Mouse (Mus musculus): Measurements from ENCODE around the gene Tasp1.
A peak's percentile ranks its signal among the peaks of the same experiment; 100 is the strongest.
"Not testable (repeated sequence)": the region's sequence is repeated elsewhere in the genome, so short reads cannot be mapped to it uniquely, and the experiment has no call there.

Tasp1 gene

DNA sequence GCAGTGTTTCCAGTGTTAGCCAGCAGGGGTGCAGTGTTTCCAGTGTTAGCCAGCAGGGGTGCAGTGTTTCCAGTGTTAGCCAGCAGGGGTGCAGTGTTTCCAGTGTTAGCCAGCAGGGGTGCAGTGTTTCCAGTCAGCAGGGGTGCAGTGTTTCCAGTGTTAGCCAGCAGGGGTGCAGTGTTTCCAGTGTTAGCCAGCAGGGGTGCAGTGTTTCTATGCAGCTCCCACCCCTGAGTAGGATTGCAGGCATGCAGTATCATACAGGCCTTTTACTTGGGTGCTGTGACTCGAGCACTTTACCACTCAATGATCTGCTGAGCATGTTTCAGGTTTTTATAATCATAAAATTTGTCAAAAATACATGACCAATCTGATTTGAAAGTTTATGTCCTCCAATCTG lies 76.7 kb downstream of the Tasp1 start:
- H3K27me3 ChIP-seq (ENCODE audit: control insufficient read depth, insufficient read depth, low read length, poor library complexity, severe bottlenecking); H3K36me3 ChIP-seq (ENCODE audit: control insufficient read depth, insufficient read depth, low read length, poor library complexity, severe bottlenecking): not testable (repeated sequence)
- peak; percentile 10 for DNase-seq (ENCODE audit: low read depth, low spot score)

DNA sequence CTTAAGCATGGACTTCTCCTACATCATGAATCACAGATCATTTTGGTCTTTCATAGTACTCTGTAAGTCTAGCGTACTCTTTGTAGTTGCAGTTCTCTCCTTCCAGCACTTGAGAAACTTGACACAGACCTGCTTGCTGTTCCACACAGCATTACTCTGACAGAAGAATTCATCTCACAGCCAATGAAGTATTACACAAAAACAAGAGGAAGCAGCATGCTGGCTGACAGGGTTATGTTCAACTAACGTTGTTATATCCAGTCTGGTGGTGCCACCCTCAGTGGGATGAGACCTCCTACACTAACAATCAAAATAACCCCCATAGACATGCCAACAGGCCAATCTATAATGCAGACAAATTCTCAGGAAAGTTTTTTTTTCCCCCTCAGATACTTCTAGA lies 99.2 kb downstream of the Tasp1 start:
- Histone ChIP-seq H3K36me3 (ENCODE audit: control insufficient read depth, insufficient read depth, low read length, poor library complexity, severe bottlenecking) (no peaks in the 10 kb centered on the region), H3K27me3 (ENCODE audit: control insufficient read depth, insufficient read depth, low read length, poor library complexity, severe bottlenecking) (no peaks in the 10 kb centered on the region)
- DNase-seq (ENCODE audit: low read depth, low spot score): no peak

DNA sequence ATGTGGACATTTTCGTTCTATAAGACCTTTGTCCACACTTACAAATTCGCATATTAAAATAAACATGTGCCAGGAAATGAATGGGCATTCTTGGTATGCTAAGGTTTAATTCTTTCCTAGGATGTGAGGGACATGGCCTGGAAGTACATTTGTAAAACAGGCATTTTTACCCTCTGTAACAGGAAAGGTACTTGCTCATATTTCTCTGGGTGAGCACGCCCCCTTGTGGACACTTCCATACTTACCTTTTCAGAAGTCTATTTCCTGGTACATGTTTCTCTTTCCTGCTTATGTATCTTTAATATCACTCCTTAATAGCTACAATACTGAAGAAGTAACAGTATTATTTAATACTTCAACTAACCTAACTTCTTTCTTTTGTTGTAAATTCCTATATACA lies 100.3 kb downstream of the Tasp1 start:
- DNase-seq (ENCODE audit: low read depth, low spot score): peak; percentile 58
- Histone ChIP-seq H3K27me3 (ENCODE audit: control insufficient read depth, insufficient read depth, low read length, poor library complexity, severe bottlenecking) (no peaks in the 10 kb centered on the region), H3K36me3 (ENCODE audit: control insufficient read depth, insufficient read depth, low read length, poor library complexity, severe bottlenecking) (no peaks in the 10 kb centered on the region)

DNA sequence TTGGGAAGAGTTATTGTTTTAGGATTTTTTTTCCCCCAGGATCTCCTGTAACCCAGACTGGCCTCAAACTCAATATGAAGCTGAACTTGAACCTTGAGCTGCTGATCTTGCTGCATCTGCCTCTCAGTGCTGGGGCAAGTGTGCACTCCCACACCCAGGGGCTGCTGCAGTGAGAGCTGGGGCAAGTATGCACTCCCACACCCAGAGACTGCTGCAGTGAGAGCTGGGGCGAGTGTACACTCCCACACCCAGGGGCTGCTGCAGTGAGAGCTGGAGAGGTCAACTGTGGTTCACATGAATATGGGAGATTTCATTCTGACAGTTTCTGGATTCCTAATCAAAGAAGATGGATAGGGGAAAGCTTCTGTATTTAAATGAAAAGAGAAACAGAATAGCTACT lies 117.8 kb downstream of the Tasp1 start:
- Histone ChIP-seq H3K36me3 (ENCODE audit: control insufficient read depth, insufficient read depth, low read length, poor library complexity, severe bottlenecking) (no peaks in the 10 kb centered on the region), H3K27me3 (ENCODE audit: control insufficient read depth, insufficient read depth, low read length, poor library complexity, severe bottlenecking) (no peaks in the 10 kb centered on the region)
- DNase-seq (ENCODE audit: low read depth, low spot score): no peak

DNA sequence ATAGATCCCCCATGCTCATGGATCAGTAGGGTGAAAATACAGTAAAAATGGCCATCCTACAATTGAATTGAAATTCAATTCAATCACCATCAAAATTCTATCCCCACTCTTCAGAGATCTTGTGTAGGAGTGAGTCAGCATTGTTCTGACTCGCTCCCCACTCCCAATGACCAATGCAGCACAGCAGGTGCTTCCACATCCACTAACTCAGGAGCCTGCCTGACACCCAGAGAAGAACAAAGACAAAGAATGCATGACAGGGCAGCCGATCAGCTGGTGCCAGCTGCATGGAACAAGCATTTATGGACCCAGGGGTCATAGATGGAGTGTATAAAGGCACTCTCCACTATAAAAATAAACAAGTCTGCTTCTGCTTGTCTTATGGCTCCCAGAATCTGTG lies 129.0 kb downstream of the Tasp1 start:
- no peak for DNase-seq (ENCODE audit: low read depth, low spot score)
- Histone ChIP-seq H3K27me3 (ENCODE audit: control insufficient read depth, insufficient read depth, low read length, poor library complexity, severe bottlenecking) (no peaks in the 10 kb centered on the region), H3K36me3 (ENCODE audit: control insufficient read depth, insufficient read depth, low read length, poor library complexity, severe bottlenecking) (no peaks in the 10 kb centered on the region)

DNA sequence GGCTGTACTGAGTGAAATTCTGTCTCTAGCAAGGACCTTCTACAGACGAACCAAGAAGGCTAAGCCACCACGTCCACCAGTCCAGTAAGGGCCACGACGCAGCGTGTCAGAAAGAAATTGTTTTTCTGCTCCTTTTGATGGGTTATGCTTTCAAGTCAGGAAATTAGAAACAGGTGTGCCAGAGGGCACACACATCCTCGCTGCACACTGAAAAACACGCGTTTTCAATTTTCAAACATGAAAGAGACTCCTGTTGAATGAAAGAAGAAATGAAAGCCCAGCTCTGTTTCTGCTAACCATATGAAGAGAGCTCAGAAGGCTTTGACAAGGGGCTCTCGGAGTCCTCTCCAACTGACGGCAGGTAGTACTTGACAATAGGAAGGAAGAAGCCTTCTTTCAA lies 132.0 kb downstream of the Tasp1 start:
- no peaks in the 10 kb centered on the region for H3K36me3 ChIP-seq (ENCODE audit: control insufficient read depth, insufficient read depth, low read length, poor library complexity, severe bottlenecking)
- H3K27me3 ChIP-seq (ENCODE audit: control insufficient read depth, insufficient read depth, low read length, poor library complexity, severe bottlenecking): no peaks in the 10 kb centered on the region
- DNase-seq (ENCODE audit: low read depth, low spot score): no peak

DNA sequence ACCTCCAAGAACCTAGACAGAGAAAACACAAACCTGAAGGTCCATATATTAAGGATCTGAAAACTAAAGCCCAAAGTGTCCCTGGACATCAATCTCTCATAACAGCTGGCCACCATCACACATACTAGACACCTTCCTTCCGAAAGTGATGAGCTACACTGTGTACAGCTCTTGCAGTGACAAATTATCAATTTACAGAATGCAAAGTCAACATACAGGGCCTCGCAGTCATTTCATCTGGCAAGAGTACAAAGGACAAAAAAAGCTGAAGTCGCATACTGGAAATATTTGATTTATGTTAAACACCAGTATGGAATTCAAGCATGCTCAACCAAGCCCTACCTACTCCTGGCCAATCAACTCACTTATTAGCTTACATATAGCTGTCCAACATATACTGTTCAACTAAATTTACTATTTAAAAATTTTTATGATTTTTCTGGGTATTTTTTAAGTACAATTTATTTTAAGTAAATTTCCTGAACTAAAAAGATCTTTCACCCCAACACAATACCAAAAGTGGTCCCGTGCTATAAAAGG lies 132.5 kb downstream of the Tasp1 start:
- Histone ChIP-seq H3K27me3 (ENCODE audit: control insufficient read depth, insufficient read depth, low read length, poor library complexity, severe bottlenecking) (no peaks in the 10 kb centered on the region), H3K36me3 (ENCODE audit: control insufficient read depth, insufficient read depth, low read length, poor library complexity, severe bottlenecking) (no peaks in the 10 kb centered on the region)
- no peak for DNase-seq (ENCODE audit: low read depth, low spot score)

DNA sequence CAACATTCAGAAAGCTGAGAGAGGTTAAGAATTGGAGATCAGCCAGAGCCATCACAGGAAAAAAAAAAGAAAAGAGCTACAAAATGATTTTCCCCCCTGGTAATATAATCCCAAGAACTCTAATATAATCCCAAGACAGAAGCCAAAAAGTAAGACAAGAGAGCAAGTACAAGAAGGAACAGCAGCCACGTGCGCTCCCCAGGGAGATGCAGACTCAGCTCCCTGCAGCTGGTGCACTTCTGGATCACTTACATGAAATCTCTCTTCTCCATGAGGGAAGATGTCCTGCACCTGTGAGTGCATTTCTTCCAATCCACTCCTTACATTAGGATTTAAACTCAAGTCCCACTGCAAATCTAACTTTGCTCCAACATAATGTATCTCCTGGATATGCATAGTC lies 134.4 kb downstream of the Tasp1 start:
- no peak for DNase-seq (ENCODE audit: low read depth, low spot score)
- Histone ChIP-seq H3K36me3 (ENCODE audit: control insufficient read depth, insufficient read depth, low read length, poor library complexity, severe bottlenecking) (no peaks in the 10 kb centered on the region), H3K27me3 (ENCODE audit: control insufficient read depth, insufficient read depth, low read length, poor library complexity, severe bottlenecking) (no peaks in the 10 kb centered on the region)

DNA sequence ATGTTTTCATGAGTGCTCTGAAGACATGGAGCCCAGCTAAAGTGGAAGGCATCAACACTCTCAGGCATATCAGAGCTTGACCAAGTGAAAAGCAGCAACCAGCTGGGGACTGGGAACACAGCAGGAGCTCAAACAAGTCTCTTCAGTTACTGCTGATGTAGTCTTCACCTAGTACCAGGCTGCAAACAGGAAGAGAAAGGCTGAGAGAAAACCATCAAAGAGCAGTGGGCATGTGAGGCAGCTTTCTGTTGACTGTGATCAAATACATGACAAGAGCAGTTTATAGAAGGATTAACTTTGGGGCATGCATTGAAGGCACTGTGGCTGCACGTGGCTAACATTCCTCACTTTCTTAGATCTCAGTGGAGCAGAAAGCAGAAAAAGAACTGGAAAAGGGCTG lies 141.7 kb downstream of the Tasp1 start:
- no peaks in the 10 kb centered on the region for H3K36me3 ChIP-seq (ENCODE audit: control insufficient read depth, insufficient read depth, low read length, poor library complexity, severe bottlenecking)
- DNase-seq (ENCODE audit: low read depth, low spot score): no peak
- no peaks in the 10 kb centered on the region for H3K27me3 ChIP-seq (ENCODE audit: control insufficient read depth, insufficient read depth, low read length, poor library complexity, severe bottlenecking)

DNA sequence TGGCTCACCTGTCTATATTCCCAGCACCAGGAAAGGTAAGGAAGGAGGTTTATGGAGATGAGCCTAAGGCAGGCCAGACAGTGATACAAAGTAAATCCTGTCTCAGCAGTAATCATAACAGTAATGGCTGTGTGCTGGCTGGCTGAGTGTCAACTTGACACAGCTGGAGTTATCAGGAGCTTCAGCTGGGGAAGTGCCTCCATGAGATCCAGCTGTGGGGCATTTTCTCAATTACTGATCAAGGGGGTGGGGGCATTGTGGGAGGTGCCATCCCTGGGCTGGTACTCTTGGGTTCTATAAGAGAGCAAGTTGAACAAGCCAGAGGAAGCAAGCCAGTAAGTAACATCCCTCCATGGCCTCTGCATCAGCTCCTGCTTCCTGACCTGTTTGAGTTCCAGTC lies 145.2 kb downstream of the Tasp1 start:
- DNase-seq (ENCODE audit: low read depth, low spot score); H3K36me3 ChIP-seq (ENCODE audit: control insufficient read depth, insufficient read depth, low read length, poor library complexity, severe bottlenecking); H3K27me3 ChIP-seq (ENCODE audit: control insufficient read depth, insufficient read depth, low read length, poor library complexity, severe bottlenecking): not testable (repeated sequence)

DNA sequence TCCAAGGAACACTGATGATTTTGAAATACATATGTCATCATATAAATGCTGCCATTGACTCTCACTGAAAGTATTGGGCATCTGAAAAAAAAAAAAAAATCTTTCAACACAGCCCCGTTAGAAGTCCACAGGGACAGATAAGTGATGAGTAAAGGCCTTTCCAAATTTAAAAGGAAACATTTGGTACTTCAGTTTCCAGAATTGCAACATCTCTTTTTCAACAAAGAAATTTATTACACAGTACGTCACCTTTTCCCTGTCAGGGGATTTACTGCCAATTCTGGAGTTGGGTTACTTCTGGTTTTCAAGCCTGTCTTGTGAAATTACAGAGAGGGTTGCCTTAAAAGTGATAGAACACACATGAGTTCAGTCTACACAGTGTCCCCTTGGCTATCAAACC lies 146.8 kb downstream of the Tasp1 start:
- no peaks in the 10 kb centered on the region for H3K27me3 ChIP-seq (ENCODE audit: control insufficient read depth, insufficient read depth, low read length, poor library complexity, severe bottlenecking)
- no peak for DNase-seq (ENCODE audit: low read depth, low spot score)
- no peaks in the 10 kb centered on the region for H3K36me3 ChIP-seq (ENCODE audit: control insufficient read depth, insufficient read depth, low read length, poor library complexity, severe bottlenecking)

DNA sequence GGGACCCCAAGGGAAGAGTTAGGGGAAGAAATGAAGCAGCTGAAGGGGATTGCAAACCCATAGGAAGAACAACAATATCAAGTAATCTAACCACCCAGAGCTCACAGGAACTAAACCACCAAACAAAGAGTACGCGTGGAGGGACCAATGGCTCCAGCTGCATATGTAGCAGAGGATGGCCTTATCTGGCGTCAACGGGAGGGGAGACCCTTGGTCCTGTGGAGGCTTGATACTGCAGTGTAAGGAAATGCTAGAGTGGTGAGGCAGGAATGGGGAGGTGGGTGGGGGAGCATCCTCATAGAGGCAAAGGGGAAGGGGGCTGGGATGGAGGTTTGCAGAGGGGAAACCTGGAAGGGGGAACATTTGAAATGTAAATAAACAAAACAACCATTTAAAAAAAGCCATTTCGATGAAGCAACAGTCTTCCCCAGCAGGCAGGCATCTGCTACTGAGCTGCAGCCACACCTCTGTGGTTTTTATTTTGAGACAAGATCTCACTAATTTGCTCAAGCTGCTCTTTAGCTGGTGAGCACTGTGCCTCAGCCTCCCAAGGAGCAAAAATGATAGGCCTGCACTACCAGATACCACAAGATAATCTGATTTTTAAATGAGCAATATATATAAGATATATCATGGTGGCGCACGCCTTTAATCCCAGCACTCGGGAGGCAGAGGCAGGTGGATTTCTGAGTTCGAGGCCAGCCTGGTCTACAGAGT lies 160.0 kb downstream of the Tasp1 start:
- H3K27me3 ChIP-seq (ENCODE audit: control insufficient read depth, insufficient read depth, low read length, poor library complexity, severe bottlenecking): no peaks in the 10 kb centered on the region
- DNase-seq (ENCODE audit: low read depth, low spot score): no peak
- peaks cover 3% of the 10 kb centered on the region; the same call in 1 of the 2 replicates for H3K36me3 ChIP-seq (ENCODE audit: control insufficient read depth, insufficient read depth, low read length, poor library complexity, severe bottlenecking)

DNA sequence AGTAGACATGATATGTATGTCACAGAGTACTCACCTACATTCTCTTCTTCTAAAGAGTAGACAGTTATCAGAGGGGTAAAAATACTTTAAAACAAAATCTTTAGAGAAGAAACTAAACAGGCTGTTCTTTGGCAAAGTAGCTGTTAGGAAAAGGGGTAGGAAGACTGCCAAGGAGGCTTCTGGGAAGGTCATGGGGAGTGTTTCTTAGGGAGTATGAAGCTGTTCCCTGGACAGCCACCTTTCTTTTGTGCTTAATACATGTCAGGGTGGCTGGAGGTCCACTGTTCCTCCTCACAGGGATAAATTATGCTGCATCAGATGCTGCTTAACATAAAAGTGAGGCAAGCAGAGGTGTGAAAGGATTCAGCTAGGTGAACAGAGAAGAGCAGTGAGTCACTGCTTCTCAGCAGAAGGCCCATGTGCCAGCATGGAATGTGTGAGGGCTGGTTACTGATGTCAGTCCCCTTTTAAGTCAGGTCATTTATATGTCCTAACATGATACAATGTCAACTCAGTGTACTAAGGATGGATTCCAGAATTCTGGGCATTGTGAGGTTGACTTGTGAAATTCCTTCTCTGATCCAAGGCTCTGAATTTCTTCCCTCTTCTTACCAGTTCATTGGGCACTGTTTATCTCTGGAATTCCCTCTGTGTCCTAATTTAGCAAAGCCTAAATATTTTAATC lies 175.1 kb downstream of the Tasp1 start:
- DNase-seq (ENCODE audit: low read depth, low spot score): no peak
- H3K27me3 ChIP-seq (ENCODE audit: control insufficient read depth, insufficient read depth, low read length, poor library complexity, severe bottlenecking): no peaks in the 10 kb centered on the region
- no peaks in the 10 kb centered on the region for H3K36me3 ChIP-seq (ENCODE audit: control insufficient read depth, insufficient read depth, low read length, poor library complexity, severe bottlenecking)

DNA sequence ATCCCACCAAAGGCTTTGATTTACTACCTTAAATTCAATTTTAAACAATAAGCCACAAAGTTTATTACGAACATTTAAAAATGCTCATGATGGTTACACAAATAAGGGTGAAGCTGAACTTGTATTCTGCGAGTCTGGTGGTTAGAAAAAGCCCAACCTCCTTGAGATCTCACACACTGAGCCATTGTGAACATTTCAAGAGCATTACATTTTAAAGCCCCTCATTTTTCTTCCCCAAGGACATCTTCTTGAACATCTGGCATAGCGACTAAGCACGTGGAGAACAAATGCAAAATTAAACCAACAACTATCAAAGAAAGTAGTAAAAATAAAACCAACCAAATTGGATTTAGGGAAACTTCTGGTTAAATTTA lies 182.4 kb downstream of the Tasp1 start:
- no peaks in the 10 kb centered on the region for H3K27me3 ChIP-seq (ENCODE audit: control insufficient read depth, insufficient read depth, low read length, poor library complexity, severe bottlenecking)
- no peaks in the 10 kb centered on the region for H3K36me3 ChIP-seq (ENCODE audit: control insufficient read depth, insufficient read depth, low read length, poor library complexity, severe bottlenecking)
- DNase-seq (ENCODE audit: low read depth, low spot score): no peak

DNA sequence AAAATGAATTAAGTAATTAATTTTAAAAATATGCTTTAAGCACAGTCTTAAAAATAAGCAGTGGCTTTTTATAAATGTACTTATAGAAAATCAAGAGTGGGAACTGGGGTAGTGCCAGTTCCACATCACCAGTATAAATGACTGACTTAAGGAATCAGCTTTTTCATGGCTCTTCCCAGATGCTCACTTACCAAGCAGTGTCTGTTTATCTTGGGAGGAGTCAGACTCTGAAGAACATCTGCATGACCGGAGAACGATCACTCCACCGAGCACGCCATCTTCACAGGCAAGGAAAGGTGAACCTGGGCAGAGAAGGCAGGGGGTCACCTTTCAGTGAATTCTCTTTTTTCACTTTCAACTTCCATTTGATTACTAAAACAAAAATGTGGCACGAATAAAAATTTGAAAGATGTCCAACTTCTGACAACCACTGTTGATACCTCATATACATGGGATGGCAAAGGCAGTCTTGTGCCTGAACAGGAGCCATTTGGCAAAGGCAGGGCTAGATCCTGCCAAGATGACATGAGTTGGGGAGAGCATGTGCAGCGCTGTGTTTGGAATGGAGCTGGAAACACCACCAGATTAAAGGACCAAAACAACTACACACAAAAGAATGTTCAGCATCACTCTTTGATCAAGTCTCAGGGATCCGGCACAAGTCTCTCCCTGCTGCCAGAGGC lies 182.9 kb downstream of the Tasp1 start:
- DNase-seq (ENCODE audit: low read depth, low spot score): no peak
- H3K36me3 ChIP-seq (ENCODE audit: control insufficient read depth, insufficient read depth, low read length, poor library complexity, severe bottlenecking): no peaks in the 10 kb centered on the region
- H3K27me3 ChIP-seq (ENCODE audit: control insufficient read depth, insufficient read depth, low read length, poor library complexity, severe bottlenecking): no peaks in the 10 kb centered on the region
